Mouse (Mus musculus) left cerebral cortex, postnatal 10 days (tissue): Measurements from ENCODE around the gene Pold4. TPM values are rescaled to one million over a fixed set of nuclear protein-coding genes. Genes with fewer than 3 reads are reported as not detected.

Source experiments
- DNase-seq, 2 experiments: peaks; one replicate each; pipeline ENCODE4 v3.0.0; 2021 to 2022; ENCODE audit warnings: low spot score in 2 of 2, mixed read lengths in 1 of 2; ENCODE audit errors: extremely low spot score in 1 of 2
- intact Hi-C: fragments of 180-260 bp; cut with DNase I; formaldehyde crosslinking; loops from one replicate; pipeline ENCODE4 v1.15.1; 2025
- microRNA-seq: library from miRNA; unstranded; fragments of <30 nt; microRNA quantifications from one replicate; pipeline ENCODE4 v1.2.0, GENCODE M21; 2022
- total RNA-seq, 2 experiments: library from RNA; stranded (reverse); gene quantifications; 2 replicates each; pipeline ENCODE4 v1.2.3; 2021

Gene Pold4
- total RNA-seq, 2 experiments from 2014 or later: 12.8 to 16.2 TPM

- intact Hi-C loops: loop anchor here (2.0 to 10.0 kb wide), 2 partner anchors 49 to 187 kb away; partner anchors contain the start of gene Grk2
- peak; percentile 92 to 93 for DNase-seq
Measured at GRCm38 (mm10) chr19:4257216-4257896, 25.7 kb downstream of the Pold4 start.

DNA sequence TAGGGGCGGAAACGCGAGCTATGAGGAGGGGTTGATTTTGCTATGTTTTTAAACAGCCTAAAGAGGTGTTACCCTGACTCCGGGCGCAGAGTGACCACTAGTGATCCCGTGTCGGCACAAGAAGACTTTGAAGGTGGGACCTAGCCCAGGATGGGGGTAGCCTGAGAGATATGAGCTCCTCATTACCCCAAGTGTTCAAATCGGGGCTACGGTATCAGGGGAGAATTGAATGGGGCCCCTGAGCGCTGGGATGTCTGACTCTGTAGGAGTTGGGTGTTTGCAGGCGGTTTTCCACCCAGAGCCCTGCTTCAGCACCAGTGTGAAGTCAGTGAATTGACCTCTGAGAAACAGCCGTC is 26.2 kb downstream of the Pold4 start:
- intact Hi-C loops: loop anchor here (2.0 to 10.0 kb wide), 2 partner anchors 49 to 187 kb away; partner anchors contain the start of gene Grk2
- no peak for DNase-seq

DNA sequence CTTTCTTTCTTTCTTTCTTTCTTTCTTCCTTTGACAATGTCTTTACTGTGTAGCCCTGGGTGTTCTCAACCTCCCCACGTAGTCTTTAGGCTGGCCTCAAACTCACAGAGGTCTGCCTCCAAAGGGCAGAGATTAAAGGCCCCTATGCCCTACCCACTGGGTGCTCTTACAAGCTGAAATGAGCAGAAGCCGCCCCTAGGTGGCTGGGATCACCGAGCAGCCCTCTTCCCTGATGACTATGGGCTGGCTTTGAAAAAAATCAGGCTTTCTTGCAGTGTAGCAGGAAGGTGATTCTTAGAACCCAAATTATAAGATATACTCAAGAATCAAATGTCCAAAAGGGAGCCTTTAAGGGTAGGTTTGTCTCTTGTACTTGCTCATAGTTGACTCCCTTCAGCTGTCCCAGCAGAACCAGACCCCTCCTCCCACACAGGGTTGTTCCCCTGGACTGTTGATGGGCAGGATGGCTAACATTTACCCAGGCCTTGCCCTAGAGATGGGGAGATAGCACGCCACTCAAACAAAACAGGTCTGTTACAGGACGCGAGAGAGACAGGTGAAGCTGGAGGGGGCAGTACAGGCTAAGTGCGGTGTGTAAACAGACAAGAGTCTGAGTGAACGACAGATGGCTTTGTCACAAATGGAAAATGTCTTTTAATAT is 29.5 kb downstream of the Pold4 start:
- intact Hi-C loops: no loop called here
- DNase-seq: no peak

DNA sequence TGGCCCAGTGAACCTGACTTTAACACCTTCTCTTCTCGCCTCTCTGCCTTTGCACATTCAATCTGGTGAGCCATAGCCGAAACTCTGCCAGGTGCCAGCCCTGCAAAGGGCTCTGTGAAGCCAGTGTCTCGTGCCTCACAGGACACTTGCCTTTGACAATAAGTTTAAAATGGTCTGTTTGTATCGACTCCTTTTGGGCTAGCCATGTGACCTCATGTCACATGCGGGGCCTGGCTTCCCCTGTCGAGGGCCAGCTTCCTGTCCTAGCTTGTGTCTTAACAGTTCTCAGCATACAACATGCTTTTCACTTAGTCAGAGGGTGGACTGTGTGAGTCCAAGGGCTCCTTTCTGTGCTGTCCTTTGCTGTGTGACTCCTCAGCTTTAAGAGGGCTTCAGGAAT is 31.1 kb downstream of the Pold4 start:
- no peak for DNase-seq
- intact Hi-C loops: no loop called here

- intact Hi-C loops: no loop called here
- DNase-seq: no peak
Measured at GRCm38 (mm10) chr19:4263702-4264101, 32.0 kb downstream of the Pold4 start.

- DNase-seq: no peak
- intact Hi-C loops: no loop called here
Measured at GRCm38 (mm10) chr19:4264171-4264780, 32.6 kb downstream of the Pold4 start.

DNA sequence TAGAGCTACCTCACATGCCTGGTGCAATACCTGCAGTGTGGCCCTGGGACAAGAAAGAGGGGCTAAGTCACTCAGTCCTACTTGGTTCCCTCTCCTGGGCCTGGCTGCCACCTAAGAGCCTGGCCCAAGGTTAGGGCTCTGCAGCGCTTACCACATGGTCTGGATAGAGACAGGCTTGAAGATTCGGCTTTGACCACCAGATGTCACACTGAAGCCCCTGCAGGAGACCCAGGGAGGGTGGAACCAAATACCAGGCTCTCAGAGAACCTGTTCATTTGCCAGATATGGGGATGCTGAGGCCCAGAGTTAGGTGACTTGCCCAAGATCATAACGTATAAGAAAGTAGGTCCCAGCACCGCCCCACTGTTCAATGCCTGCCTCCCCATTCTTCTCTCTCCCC is 34.3 kb downstream of the Pold4 start:
- DNase-seq: no peak
- intact Hi-C loops: no loop called here

- intact Hi-C loops: no loop called here
Measured at GRCm38 (mm10) chr19:4268566-4269361, 37.1 kb downstream of the Pold4 start, which contains the start of gene Ssh3. TSS of gene Ssh3 (minus strand) at chr19:4269180.

GRCm38 (mm10) chr19:4270187-4270586 is 38.5 kb downstream of the Pold4 start:
- intact Hi-C loops: no loop called here
- DNase-seq: no peak

More at GRCm38 (mm10) chr19:4268566-4269361, 37.1 kb downstream of the Pold4 start, which contains the start of gene Ssh3:
- DNase-seq: peak in 1 of 2 experiments; percentile 70

DNA sequence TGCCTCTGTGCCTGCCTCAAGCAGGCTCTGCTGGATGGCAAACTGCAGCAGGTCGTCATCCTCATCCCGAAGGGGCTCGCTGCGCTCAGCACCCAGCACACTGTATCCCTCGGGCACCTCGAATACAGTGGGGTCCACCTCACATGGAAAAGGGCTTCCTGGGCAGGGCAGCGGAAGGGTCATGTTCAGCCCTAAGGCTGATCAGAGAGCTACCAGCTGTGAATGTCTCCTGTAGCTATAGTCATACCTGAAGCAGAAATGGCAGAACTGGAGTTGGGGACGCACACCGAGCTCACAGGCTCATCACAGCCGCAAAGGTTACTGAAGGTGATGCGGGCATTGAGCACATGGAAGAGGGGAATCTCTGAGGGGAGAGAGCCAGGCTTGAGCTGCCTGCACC is 39.3 kb downstream of the Pold4 start:
- intact Hi-C loops: no loop called here
- no peak for DNase-seq

DNA sequence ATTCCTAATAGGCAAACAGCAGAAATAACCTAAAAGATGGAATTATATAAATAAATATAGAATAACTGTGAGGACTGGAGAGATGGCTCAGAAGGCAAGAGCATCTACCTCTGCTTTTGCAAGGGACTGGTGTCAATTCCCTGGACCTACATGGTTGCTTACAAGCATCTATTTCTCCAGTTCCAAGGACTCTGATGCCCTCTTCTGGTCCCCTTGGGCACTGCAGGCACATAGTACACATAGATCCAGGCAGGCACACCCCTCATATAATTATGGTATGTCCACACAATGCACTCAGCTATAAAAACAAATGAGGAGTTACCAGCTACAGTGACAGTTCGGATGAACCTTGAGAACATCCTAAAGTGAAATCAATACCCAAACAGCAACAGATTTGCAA is 47.8 kb downstream of the Pold4 start:
- intact Hi-C loops: no loop called here
- DNase-seq: no peak

DNA sequence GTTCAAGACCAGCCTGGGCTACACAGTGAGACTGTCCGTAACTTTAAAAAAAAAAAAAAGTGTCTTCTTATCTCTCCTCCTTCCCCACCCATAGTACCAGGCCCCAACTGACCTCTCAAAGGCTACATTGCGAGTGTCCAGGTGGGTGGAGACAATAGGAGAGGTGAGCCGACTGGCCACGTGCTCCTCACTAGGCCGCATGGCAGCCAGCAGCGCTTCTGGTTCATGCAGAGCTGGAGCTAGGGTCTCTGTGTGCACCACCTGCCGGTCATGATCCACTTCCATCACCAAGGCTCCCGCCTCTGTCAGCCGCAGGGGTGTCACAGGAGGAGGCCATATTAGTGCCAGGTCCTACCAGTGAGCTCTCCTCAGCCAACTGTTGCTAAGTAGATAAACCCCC is 48.7 kb downstream of the Pold4 start:
- intact Hi-C loops: no loop called here
- no peak for DNase-seq

DNA sequence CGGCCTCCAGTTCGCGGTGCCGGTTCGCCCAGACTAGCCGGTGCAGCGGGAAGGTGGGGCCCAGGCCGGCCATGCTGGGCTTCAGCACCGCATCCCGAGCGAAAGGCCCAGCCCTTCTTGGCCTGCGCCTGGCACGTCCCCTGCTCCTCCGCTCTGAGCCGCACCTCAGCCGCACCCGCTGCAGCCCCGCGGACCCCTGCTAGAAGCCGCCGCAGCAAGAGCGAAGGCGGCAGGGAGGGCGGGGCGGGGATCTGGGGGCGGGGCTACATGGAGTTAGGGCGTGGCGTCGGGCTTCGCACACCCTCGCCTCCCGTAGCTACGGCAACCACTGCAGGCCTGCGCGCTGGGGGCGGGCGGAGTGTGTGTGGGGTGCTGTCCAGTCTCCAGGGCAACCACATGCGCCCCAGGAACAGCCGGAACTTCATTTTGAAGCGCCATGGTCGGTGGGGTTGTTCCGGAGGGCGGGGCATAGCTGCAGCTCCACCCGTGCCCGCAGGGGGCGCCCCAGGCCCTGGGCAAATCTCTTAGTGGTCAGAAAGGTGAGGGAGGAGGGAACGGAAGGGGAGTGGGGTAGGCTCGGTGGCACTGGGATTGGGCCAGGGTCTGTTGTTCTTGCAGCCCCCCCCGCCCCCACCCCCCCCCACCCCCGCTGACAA is 51.3 kb downstream of the Pold4 start, which contains the start of gene Ankrd13d:
Gene Ankrd13d (minus strand): TSS at position 240 of the 656 bp plus-strand sequence.
- DNase-seq: peak; percentile 92 to 96
- intact Hi-C loops: no loop called here

Small RNA genes lying within 50 kb of the gene (microRNA-seq; reads per million reads assigned to microRNA genes)
- gene Gm26115: not detected
- gene Mir6985: 9.8 reads per million, percentile 30 among the genes with 10 or more reads in this experiment

Other genes with a start within 250 kb of the Pold4 start
- 1 to 10 TPM; 1.7 to 1.8 TPM for gene Acy3, start 245.3 kb upstream of the Pold4 start, total RNA-seq
- not detected for gene Tbx10, start 239.1 kb upstream of the Pold4 start, total RNA-seq
- gene Nudt8, start 231.3 kb upstream of the Pold4 start, total RNA-seq: 10 to 100 TPM in 1 of 2 experiments, 1 to 10 TPM in 1; 9.7 to 11.2 TPM
- 1 to 10 TPM in 1 of 2 experiments, under 1 TPM in 1; 0.81 to 1.4 TPM for gene Gm49405, start 231.3 kb upstream of the Pold4 start, total RNA-seq
- gene Doc2g, start 228.6 kb upstream of the Pold4 start, total RNA-seq: 1 to 10 TPM; 3.3 to 4.1 TPM
- 100 to 1,000 TPM; 209 to 221 TPM for gene Ndufv1, start 219.1 kb upstream of the Pold4 start, total RNA-seq
- 100 to 1,000 TPM; 226 to 232 TPM for gene Gstp1, start 193.9 kb upstream of the Pold4 start, total RNA-seq
- gene Gstp2, start 185.9 kb upstream of the Pold4 start, total RNA-seq: 10 to 100 TPM; 21.7 to 24.2 TPM
- not detected for gene Gstp3, start 172.3 kb upstream of the Pold4 start, total RNA-seq
- not detected for gene Cabp2, start 150.3 kb upstream of the Pold4 start, total RNA-seq
- gene Cdk2ap2, start 134.7 kb upstream of the Pold4 start, total RNA-seq: 10 to 100 TPM; 20.4 to 21.6 TPM
- 100 to 1,000 TPM; 234 to 237 TPM for gene Pitpnm1, start 131.9 kb upstream of the Pold4 start, total RNA-seq
- 10 to 100 TPM; 74.2 to 83.5 TPM for gene Aip, start 106.0 kb upstream of the Pold4 start, total RNA-seq
- gene Gpr152, start 92.1 kb upstream of the Pold4 start, total RNA-seq: not detected
- gene Cabp4, start 87.9 kb upstream of the Pold4 start, total RNA-seq: under 1 TPM in 1 of 2 experiments, not detected in 1; 0.24 TPM
- 10 to 100 TPM; 80.4 to 92.7 TPM for gene Coro1b, start 83.3 kb upstream of the Pold4 start, total RNA-seq
- 1 to 10 TPM in 1 of 2 experiments, under 1 TPM in 1; 0.65 to 2.0 TPM for gene Ptprcap, start 78.3 kb upstream of the Pold4 start, total RNA-seq
- 10 to 100 TPM; 34.1 to 35.0 TPM for gene Rps6kb2, start 68.5 kb upstream of the Pold4 start, total RNA-seq
- gene Carns1, start 56.4 kb upstream of the Pold4 start, total RNA-seq: 1 to 10 TPM; 3.1 to 3.5 TPM
- gene Tbc1d10c, start 40.6 kb upstream of the Pold4 start, total RNA-seq: 1 to 10 TPM; 2.0 to 3.5 TPM
- gene Ppp1ca, start 39.8 kb upstream of the Pold4 start, total RNA-seq: 100 to 1,000 TPM; 331 to 336 TPM
- 1 to 10 TPM; 8.9 to 9.3 TPM for gene Rad9a, start 30.2 kb upstream of the Pold4 start, total RNA-seq
- 1 to 10 TPM; 1.5 to 1.7 TPM for gene Clcf1, start 17.7 kb upstream of the Pold4 start, total RNA-seq
- not detected for gene AC109138.7, start 17.5 kb upstream of the Pold4 start, total RNA-seq
- 10 to 100 TPM; 49.5 to 55.1 TPM for gene Ssh3, start 37.3 kb downstream of the Pold4 start, total RNA-seq
- 10 to 100 TPM; 87.8 to 91.7 TPM for gene Ankrd13d, start 51.2 kb downstream of the Pold4 start, total RNA-seq
- 100 to 1,000 TPM; 146 to 154 TPM for gene Grk2, start 74.3 kb downstream of the Pold4 start, total RNA-seq
- gene Kdm2a, start 166.4 kb downstream of the Pold4 start, total RNA-seq: 10 to 100 TPM; 66.6 to 67.3 TPM
- gene Rhod, start 207.5 kb downstream of the Pold4 start, total RNA-seq: 1 to 10 TPM in 1 of 2 experiments, under 1 TPM in 1; 0.95 to 1.7 TPM
- gene Syt12, start 245.5 kb downstream of the Pold4 start, total RNA-seq: 10 to 100 TPM; 13.3 to 16.6 TPM